In the genomic region with DNA sequence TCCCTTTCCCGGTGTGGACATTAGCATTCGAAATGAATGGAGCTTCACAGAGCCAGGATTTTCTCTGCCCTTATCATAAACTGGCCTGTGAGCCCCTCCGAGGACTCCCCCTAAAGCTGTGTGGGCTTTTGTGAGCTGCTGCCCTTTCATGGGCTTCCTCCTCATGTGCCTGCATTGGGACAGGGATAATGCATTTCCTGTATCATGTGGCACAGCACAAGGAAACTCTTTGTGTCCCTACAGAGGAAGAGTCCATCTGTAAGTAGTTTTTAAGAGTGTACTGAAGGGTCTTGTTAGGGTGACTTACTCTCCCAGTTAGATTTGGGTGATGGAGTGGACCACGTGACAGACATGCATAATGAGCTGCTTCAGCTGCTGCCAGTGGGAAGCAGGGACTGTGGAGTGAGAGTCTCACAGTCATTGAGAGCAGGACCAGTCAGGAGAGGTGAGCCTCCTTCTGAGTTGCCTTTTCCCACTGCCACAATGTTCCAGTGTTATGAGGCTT, we compare ENCODE assay signal across 10 mouse cellular contexts. TPM values are rescaled to one million over a fixed set of nuclear protein-coding genes. Genes with fewer than 3 reads are reported as not detected.
A peak's percentile ranks its signal among the peaks of the same experiment; 100 is the strongest.
DNase-seq lines count a peak whose midpoint lies in the region; ATAC-seq and TF ChIP-seq lines count a peak whose summit lies in the region.
"Had no signal": no experiment of that assay in that cellular context is flagged by ENCODE, and none has a peak within 500 bp of the region (broad histone marks: within the 10 kb centered on the region; RNA-seq: fewer than 3 reads in every experiment).

No protein-coding gene starts in this region.

- H3K4me3 ChIP-seq in limb, embryonic 11.5 days (ENCODE audit: low read depth, low read length), result no peak overlapping the region
- H3K4me3 ChIP-seq in stomach, postnatal 0 days (ENCODE audit: low read depth, low read length), result no peak overlapping the region
- H3K4me3 ChIP-seq: heart, embryonic 15.5 days; liver, embryonic 15.5 days had no signal

- DNase-seq in embryo, embryonic 10 days (ENCODE audit: low spot score), result peak; percentile 79
- no peak for DNase-seq in embryo, embryonic 9.5 days (ENCODE audit: extremely low spot score)
- DNase-seq in right cerebral cortex, postnatal 10 days (ENCODE audit: low spot score in 2 of 2), result peak; percentile 72 to 79
- DNase-seq in right cerebral cortex, adult 2 months (ENCODE audit: low spot score in 2 of 2), result no peak
- DNase-seq in limb, embryonic 11.5 days (ENCODE audit: low spot score), result peak; percentile 36
- DNase-seq in stomach, postnatal 0 days (ENCODE audit: low spot score), result no peak
- no peak for DNase-seq in urinary bladder, postnatal 10 days (ENCODE audit: low spot score)
- DNase-seq in thymus, postnatal 10 days (ENCODE audit: low spot score in 2 of 2), result no peak

- H3K36me3 ChIP-seq in limb, embryonic 11.5 days (ENCODE audit: control insufficient read depth, insufficient read depth, low read length), result no peaks in the 10 kb centered on the region
- H3K36me3 ChIP-seq in stomach, postnatal 0 days (ENCODE audit: control insufficient read depth, insufficient read depth, low read length), result no peaks in the 10 kb centered on the region
- H3K36me3 ChIP-seq: heart, embryonic 15.5 days; liver, embryonic 15.5 days had no signal

- H3K27me3 ChIP-seq in limb, embryonic 11.5 days (ENCODE audit: control insufficient read depth, insufficient read depth, low read length), result no peaks in the 10 kb centered on the region
- H3K27me3 ChIP-seq in stomach, postnatal 0 days (ENCODE audit: control insufficient read depth, insufficient read depth, low read length), result no peaks in the 10 kb centered on the region
- H3K27me3 ChIP-seq: heart, embryonic 15.5 days; liver, embryonic 15.5 days had no signal

- 31% methylated on average over 4 of the region's 4 CpGs for WGBS in limb, embryonic 11.5 days
- WGBS in stomach, postnatal 0 days, result 43% methylated on average over 4 of the region's 4 CpGs

- ATAC-seq in limb, embryonic 11.5 days (ENCODE audit: insufficient number of reproducible peaks, low FRiP score, low TSS enrichment, low read depth), result no peak
- 0 out of 2 replicates have a peak, but pooled peaks have one; percentile 38 for ATAC-seq in stomach, postnatal 0 days (ENCODE audit: low FRiP score, low TSS enrichment)

- peaks cover 14% of the 10 kb centered on the region for H3K4me1 ChIP-seq in limb, embryonic 11.5 days (ENCODE audit: control insufficient read depth, insufficient read depth, low read length)
- H3K4me1 ChIP-seq in stomach, postnatal 0 days (replicated peaks; ENCODE audit: control insufficient read depth, insufficient read depth), result 0 out of 2 replicates have a peak, but pooled peaks cover 2% of the 10 kb centered on the region
- H3K4me1 ChIP-seq: liver, embryonic 15.5 days had no signal

- no peak overlapping the region for H3K27ac ChIP-seq in limb, embryonic 11.5 days (replicated peaks; ENCODE audit: low read depth, low read length)
- H3K27ac ChIP-seq in stomach, postnatal 0 days (replicated peaks), result peak overlapping the region; percentile 24; the same call in 1 of the 2 replicates
- H3K27ac ChIP-seq: heart, embryonic 15.5 days; liver, embryonic 15.5 days had no signal

- TF ChIP-seq CTCF in stomach, postnatal 0 days (IDR thresholded peaks at IDR 0.05; ENCODE audit: low read depth), result no peak

- no peak overlapping the region for H3K9ac ChIP-seq in limb, embryonic 11.5 days (ENCODE audit: low read length)
- H3K9ac ChIP-seq in stomach, postnatal 0 days (ENCODE audit: low read length), result no peak overlapping the region
- H3K9ac ChIP-seq: heart, embryonic 15.5 days; liver, embryonic 15.5 days had no signal

- H3K4me2 ChIP-seq in limb, embryonic 11.5 days (ENCODE audit: low read depth, severe bottlenecking), result no peak overlapping the region
- no peak overlapping the region for H3K4me2 ChIP-seq in stomach, postnatal 0 days (replicated peaks; ENCODE audit: low read depth)
- H3K4me2 ChIP-seq: heart, embryonic 15.5 days; liver, embryonic 15.5 days had no signal

- H3K9me3 ChIP-seq in limb, embryonic 11.5 days (ENCODE audit: control insufficient read depth, low read length), result no peaks in the 10 kb centered on the region
- H3K9me3 ChIP-seq in stomach, postnatal 0 days (ENCODE audit: control insufficient read depth, low read length), result no peaks in the 10 kb centered on the region
- H3K9me3 ChIP-seq: heart, embryonic 15.5 days; liver, embryonic 15.5 days had no signal

- no peak for TF ChIP-seq EP300 in stomach, postnatal 0 days (optimal IDR thresholded peaks at IDR 0.05)

RNA-seq across cellular contexts. Expression of a gene that starts 59.3 kb away (rescaled TPM):
- polyA plus RNA-seq in limb, embryonic 11.5 days (2014; fragmentation: Nextera tagmentation; extraction: Ambion mirVana), result 17.0 and 17.4 TPM in 2 replicates
- 10.0 TPM in 2 replicates for polyA plus RNA-seq in stomach, postnatal 0 days (2015; fragmentation: Nextera tagmentation; extraction: Ambion mirVana)

RNA-seq across cellular contexts. Expression of a gene that starts 59.9 kb away (rescaled TPM):
- polyA plus RNA-seq in limb, embryonic 11.5 days (2014; fragmentation: Nextera tagmentation; extraction: Ambion mirVana), result 5.9 and 8.0 TPM in 2 replicates
- 19.4 and 24.1 TPM in 2 replicates for polyA plus RNA-seq in stomach, postnatal 0 days (2015; fragmentation: Nextera tagmentation; extraction: Ambion mirVana)

Comparison
In these comparisons a context has a peak if more than half of its experiments do, and no peak if none do; other contexts are left out.
1. DNase-seq: peak in embryo, embryonic 10 days (single experiment), right cerebral cortex, postnatal 10 days (2 of 2) and limb, embryonic 11.5 days (single experiment); none in embryo, embryonic 9.5 days (single experiment), right cerebral cortex, adult 2 months (0 of 2), stomach, postnatal 0 days (single experiment), urinary bladder, postnatal 10 days (single experiment) and thymus, postnatal 10 days (0 of 2).